Comparison of ENCODE assay signal across 8 mouse cellular contexts in genomic region chr1:66321631-66322142, GRCm38 (mm10).
DNase-seq lines count a peak whose midpoint lies in the region; ATAC-seq and TF ChIP-seq lines count a peak whose summit lies in the region.

No protein-coding gene starts in this region.

- H3K4me2 ChIP-seq in heart, embryonic 12.5 days: 0 out of 2 replicates have a peak overlapping the region, but pooled peaks have one; percentile 11
- H3K4me2 ChIP-seq in embryonic facial prominence, embryonic 11.5 days (ENCODE audit: low read depth, low read length): peak overlapping the region; percentile 23; the same call in 1 of the 2 replicates
- peak overlapping the region; percentile 62 for H3K4me2 ChIP-seq in hindbrain, postnatal 0 days (ENCODE audit: low read depth, low read length)
- peak overlapping the region; percentile 30 for H3K4me2 ChIP-seq in limb, embryonic 14.5 days (replicated peaks; ENCODE audit: low read depth, low read length, severe bottlenecking)
- H3K4me2 ChIP-seq in heart, embryonic 11.5 days: no peak overlapping the region

- H3K4me1 ChIP-seq in heart, embryonic 12.5 days (replicated peaks): no peaks in the 10 kb centered on the region
- no peaks in the 10 kb centered on the region for H3K4me1 ChIP-seq in heart, adult 2 months (ENCODE audit: control insufficient read depth, insufficient read depth, low read length)
- peaks cover 2% of the 10 kb centered on the region; the same call in 1 of the 2 replicates for H3K4me1 ChIP-seq in embryonic facial prominence, embryonic 11.5 days (ENCODE audit: control insufficient read depth, insufficient read depth, low read length)
- peaks cover 11% of the 10 kb centered on the region; the same call in 1 of the 2 replicates for H3K4me1 ChIP-seq in hindbrain, postnatal 0 days (ENCODE audit: insufficient read depth, low read length)
- no peaks in the 10 kb centered on the region for H3K4me1 ChIP-seq in limb, embryonic 14.5 days (ENCODE audit: control insufficient read depth, insufficient read depth, low read length)
- no peaks in the 10 kb centered on the region for H3K4me1 ChIP-seq in heart, embryonic 11.5 days (ENCODE audit: control insufficient read depth, insufficient read depth, low read length)

- WGBS in heart, embryonic 12.5 days: 56% methylated on average over 15 of the region's 15 CpGs
- WGBS in heart, adult 2 months: 61% methylated on average over 15 of the region's 15 CpGs
- 42% methylated on average over 15 of the region's 15 CpGs for WGBS in embryonic facial prominence, embryonic 11.5 days
- WGBS in hindbrain, postnatal 0 days: 12% methylated on average over 15 of the region's 15 CpGs
- WGBS in limb, embryonic 14.5 days: 40% methylated on average over 15 of the region's 15 CpGs
- 60% methylated on average over 15 of the region's 15 CpGs for WGBS in heart, embryonic 11.5 days (ENCODE audit: insufficient replicate concordance)

- ATAC-seq in heart, embryonic 12.5 days (ENCODE audit: insufficient number of reproducible peaks, low FRiP score): no peak
- peak; percentile 66; the same call in 1 of the 2 replicates for ATAC-seq in embryonic facial prominence, embryonic 11.5 days (replicated peaks; ENCODE audit: insufficient number of reproducible peaks, low FRiP score, low TSS enrichment, low read depth)
- peak; percentile 87 for ATAC-seq in hindbrain, postnatal 0 days
- ATAC-seq in limb, embryonic 14.5 days (ENCODE audit: low FRiP score, low read depth): no peak; the same call in 1 of the 2 replicates
- ATAC-seq in heart, embryonic 11.5 days (replicated peaks; ENCODE audit: insufficient number of reproducible peaks, low FRiP score, low TSS enrichment): no peak

- no peaks in the 10 kb centered on the region for H3K79me2 ChIP-seq in heart, adult 2 months (replicated peaks; ENCODE audit: control insufficient read depth, insufficient read depth, low read length)

- DNase-seq in heart, adult 2 months: no peak
- DNase-seq in embryonic facial prominence, embryonic 11.5 days (ENCODE audit: low spot score): peak; percentile 23
- peak; percentile 85 for DNase-seq in hindbrain, postnatal 0 days (ENCODE audit: low spot score)
- no peak for DNase-seq in limb, embryonic 14.5 days (ENCODE audit: low spot score)
- DNase-seq in right cerebral cortex, postnatal 36 days (ENCODE audit: low spot score in 2 of 2): peak; percentile 64 to 79
- no peak for DNase-seq in T-cell, adult 2 months (ENCODE audit: low spot score)

- no peaks in the 10 kb centered on the region for H3K36me3 ChIP-seq in heart, embryonic 12.5 days
- no peaks in the 10 kb centered on the region for H3K36me3 ChIP-seq in heart, adult 2 months (ENCODE audit: control insufficient read depth, insufficient read depth, low read length)
- no peaks in the 10 kb centered on the region for H3K36me3 ChIP-seq in embryonic facial prominence, embryonic 11.5 days (replicated peaks; ENCODE audit: control insufficient read depth, insufficient read depth, low read depth, low read length)
- H3K36me3 ChIP-seq in hindbrain, postnatal 0 days (ENCODE audit: insufficient read depth, low read length): no peaks in the 10 kb centered on the region
- H3K36me3 ChIP-seq in limb, embryonic 14.5 days (ENCODE audit: control insufficient read depth, insufficient read depth, low read length): no peaks in the 10 kb centered on the region
- H3K36me3 ChIP-seq in heart, embryonic 11.5 days (ENCODE audit: control insufficient read depth, insufficient read depth, low read length): no peaks in the 10 kb centered on the region

- H3K27ac ChIP-seq in heart, embryonic 12.5 days (ENCODE audit: poor library complexity, severe bottlenecking): no peak overlapping the region
- no peak overlapping the region for H3K27ac ChIP-seq in heart, adult 2 months
- H3K27ac ChIP-seq in embryonic facial prominence, embryonic 11.5 days (replicated peaks; ENCODE audit: low read depth, low read length): 0 out of 2 replicates have a peak overlapping the region, but pooled peaks have one; percentile 35
- H3K27ac ChIP-seq in hindbrain, postnatal 0 days: peak overlapping the region; percentile 94
- no peak overlapping the region for H3K27ac ChIP-seq in limb, embryonic 14.5 days (replicated peaks; ENCODE audit: low read depth, low read length)
- no peak overlapping the region for H3K27ac ChIP-seq in heart, embryonic 11.5 days (ENCODE audit: low read depth, low read length)

- no peaks in the 10 kb centered on the region for H3K9me3 ChIP-seq in heart, embryonic 12.5 days (replicated peaks)
- no peaks in the 10 kb centered on the region for H3K9me3 ChIP-seq in embryonic facial prominence, embryonic 11.5 days (replicated peaks; ENCODE audit: control insufficient read depth, low read length)
- H3K9me3 ChIP-seq in hindbrain, postnatal 0 days (ENCODE audit: low read length): no peaks in the 10 kb centered on the region
- no peaks in the 10 kb centered on the region for H3K9me3 ChIP-seq in limb, embryonic 14.5 days (ENCODE audit: control insufficient read depth, low read length)
- H3K9me3 ChIP-seq in heart, embryonic 11.5 days (replicated peaks; ENCODE audit: control insufficient read depth, low read length): no peaks in the 10 kb centered on the region

- H3K9ac ChIP-seq in heart, embryonic 12.5 days: no peak overlapping the region
- no peak overlapping the region for H3K9ac ChIP-seq in heart, adult 2 months (ENCODE audit: low read depth, low read length)
- peak overlapping the region; percentile 39; the same call in 1 of the 2 replicates for H3K9ac ChIP-seq in embryonic facial prominence, embryonic 11.5 days (replicated peaks; ENCODE audit: low read length)
- peak overlapping the region; percentile 82 for H3K9ac ChIP-seq in hindbrain, postnatal 0 days (replicated peaks; ENCODE audit: low read length)
- 0 out of 2 replicates have a peak overlapping the region, but pooled peaks have one; percentile 38 for H3K9ac ChIP-seq in limb, embryonic 14.5 days (ENCODE audit: low read depth, low read length, severe bottlenecking)
- H3K9ac ChIP-seq in heart, embryonic 11.5 days (ENCODE audit: low read depth, low read length): no peak overlapping the region

- TF ChIP-seq CTCF in heart, adult 2 months (IDR thresholded peaks at IDR 0.05): no peak
- no peak; the same call in 1 of the 2 replicates for TF ChIP-seq CTCF in hindbrain, postnatal 0 days (IDR thresholded peaks at IDR 0.05; ENCODE audit: low read depth)

- intact Hi-C loops in heart, adult 2 months (cut with DNase I): no loop called here

- H3K4me3 ChIP-seq in heart, embryonic 12.5 days: no peak overlapping the region
- H3K4me3 ChIP-seq in heart, adult 2 months: no peak overlapping the region
- no peak overlapping the region for H3K4me3 ChIP-seq in embryonic facial prominence, embryonic 11.5 days (ENCODE audit: low read depth, low read length)
- peak overlapping the region; percentile 62 for H3K4me3 ChIP-seq in hindbrain, postnatal 0 days (ENCODE audit: low read length)
- peak overlapping the region; percentile 11 for H3K4me3 ChIP-seq in limb, embryonic 14.5 days (replicated peaks; ENCODE audit: low read length)
- H3K4me3 ChIP-seq in heart, embryonic 11.5 days (ENCODE audit: low read depth, low read length): no peak overlapping the region

- no peak for TF ChIP-seq EP300 in heart, adult 2 months (IDR thresholded peaks at IDR 0.05; ENCODE audit: insufficient read depth, low read depth, low read length)

- TF ChIP-seq POLR2A in heart, adult 2 months (IDR thresholded peaks at IDR 0.05; ENCODE audit: insufficient read depth, low read depth, low read length): no peak
- TF ChIP-seq POLR2A in limb, embryonic 14.5 days (IDR thresholded peaks at IDR 0.05; ENCODE audit: borderline replicate concordance, extremely low read depth, insufficient read depth, insufficient read length): no peak

- H3K27me3 ChIP-seq in heart, embryonic 12.5 days (replicated peaks): no peaks in the 10 kb centered on the region
- no peaks in the 10 kb centered on the region for H3K27me3 ChIP-seq in heart, adult 2 months (ENCODE audit: control insufficient read depth, insufficient read depth, low read length)
- no peaks in the 10 kb centered on the region for H3K27me3 ChIP-seq in embryonic facial prominence, embryonic 11.5 days (ENCODE audit: control insufficient read depth, insufficient read depth, low read length)
- no peaks in the 10 kb centered on the region for H3K27me3 ChIP-seq in hindbrain, postnatal 0 days (ENCODE audit: insufficient read depth, low read length)
- H3K27me3 ChIP-seq in limb, embryonic 14.5 days (ENCODE audit: control insufficient read depth, insufficient read depth, low read length): no peaks in the 10 kb centered on the region
- H3K27me3 ChIP-seq in heart, embryonic 11.5 days (ENCODE audit: control insufficient read depth, insufficient read depth, low read length): no peaks in the 10 kb centered on the region

Comparison
In these comparisons a context has a peak if more than half of its experiments do, and no peak if none do; other contexts are left out.
1. ATAC-seq: peak in embryonic facial prominence, embryonic 11.5 days (single experiment) and hindbrain, postnatal 0 days (single experiment); none in heart, embryonic 12.5 days (single experiment), limb, embryonic 14.5 days (single experiment) and heart, embryonic 11.5 days (single experiment).
2. H3K27ac ChIP-seq: peak in embryonic facial prominence, embryonic 11.5 days (single experiment) and hindbrain, postnatal 0 days (single experiment); none in heart, embryonic 12.5 days (single experiment), heart, adult 2 months (single experiment), limb, embryonic 14.5 days (single experiment) and heart, embryonic 11.5 days (single experiment).
3. H3K4me3 ChIP-seq: peak in hindbrain, postnatal 0 days (single experiment) and limb, embryonic 14.5 days (single experiment); none in heart, embryonic 12.5 days (single experiment), heart, adult 2 months (single experiment), embryonic facial prominence, embryonic 11.5 days (single experiment) and heart, embryonic 11.5 days (single experiment).
4. H3K9ac ChIP-seq: peak in embryonic facial prominence, embryonic 11.5 days (single experiment), hindbrain, postnatal 0 days (single experiment) and limb, embryonic 14.5 days (single experiment); none in heart, embryonic 12.5 days (single experiment), heart, adult 2 months (single experiment) and heart, embryonic 11.5 days (single experiment).
5. DNase-seq: peak in embryonic facial prominence, embryonic 11.5 days (single experiment), hindbrain, postnatal 0 days (single experiment) and right cerebral cortex, postnatal 36 days (2 of 2); none in heart, adult 2 months (0 of 2), limb, embryonic 14.5 days (single experiment) and T-cell, adult 2 months (single experiment).